Mouse (Mus musculus): ENCODE results near the gene Wdr4.

DNA sequence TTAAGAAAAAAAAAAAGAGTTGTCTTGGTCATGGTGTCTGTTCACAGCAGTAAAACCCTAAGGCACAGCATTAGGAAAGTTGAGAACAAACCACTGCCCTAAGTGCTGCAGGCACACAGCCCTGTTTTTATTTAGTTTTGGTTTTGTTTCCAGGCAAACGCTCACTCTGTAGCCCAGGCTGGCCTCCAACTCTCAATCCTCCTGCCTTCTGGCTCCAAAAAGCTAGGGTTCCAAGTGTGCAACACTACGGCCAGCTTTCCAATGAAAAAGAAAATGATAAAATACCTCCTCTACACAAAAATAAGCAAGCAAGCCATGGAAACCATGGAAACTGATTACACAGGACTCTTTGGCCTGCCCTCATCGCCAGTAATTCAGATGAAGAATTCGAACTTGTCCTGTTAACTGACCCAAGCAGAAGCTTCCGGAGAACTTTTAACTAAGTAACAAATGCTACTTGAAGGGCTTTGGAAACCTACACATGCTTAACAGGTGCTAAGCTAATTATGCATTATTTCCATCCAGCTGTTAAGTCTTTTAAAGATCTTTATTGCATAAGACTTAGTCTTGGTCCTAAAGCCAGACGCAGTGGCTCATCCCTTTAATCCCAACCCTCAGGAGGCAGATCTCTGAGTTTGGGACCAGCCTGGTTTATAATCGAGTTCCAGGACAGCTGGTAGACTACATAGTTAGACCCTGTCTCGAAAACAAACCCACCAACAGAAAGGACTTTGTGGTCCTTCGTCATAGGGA is 26.8 kb upstream of the Wdr4 start:
- TF ChIP-seq CTCF (IDR thresholded peaks at IDR 0.05) (no peak), EP300 (IDR thresholded peaks at IDR 0.05) (no peak)
